Mouse (Mus musculus) right cerebral cortex, postnatal 25 days (tissue): Measurements from ENCODE around the gene Cep112.
"Not testable (repeated sequence)": the region's sequence is repeated elsewhere in the genome, so short reads cannot be mapped to it uniquely, and the experiment has no call there.

Source experiments
- DNase-seq: peaks from one replicate; pipeline ENCODE4 v3.0.0; 2022

Gene Cep112

GRCm38 (mm10) chr11:108809626-108810025 is 384.6 kb downstream of the Cep112 start:
- DNase-seq = no peak

- no peak for DNase-seq
These were observed 396.8 kb downstream of the Cep112 start for GRCm38 (mm10) chr11:108821771-108822170.

- no peak for DNase-seq
These were observed 397.3 kb downstream of the Cep112 start for GRCm38 (mm10) chr11:108822257-108822656.

- DNase-seq = no peak
These were observed 402.3 kb downstream of the Cep112 start for GRCm38 (mm10) chr11:108827321-108827720.

- DNase-seq = no peak
These were observed 403.5 kb downstream of the Cep112 start for GRCm38 (mm10) chr11:108828374-108829025.

GRCm38 (mm10) chr11:108836706-108837105 is 411.7 kb downstream of the Cep112 start:
- DNase-seq = no peak

GRCm38 (mm10) chr11:108840195-108840594 is 415.2 kb downstream of the Cep112 start:
- DNase-seq = no peak

GRCm38 (mm10) chr11:108842765-108843164 is 417.8 kb downstream of the Cep112 start:
- DNase-seq = no peak

- DNase-seq = no peak
These were observed 421.0 kb downstream of the Cep112 start for GRCm38 (mm10) chr11:108845971-108846370.

GRCm38 (mm10) chr11:108846479-108846878 is 421.5 kb downstream of the Cep112 start:
- DNase-seq = no peak

- no peak for DNase-seq
These were observed 426.8 kb downstream of the Cep112 start for GRCm38 (mm10) chr11:108851771-108852170.

GRCm38 (mm10) chr11:108857254-108857653 is 432.3 kb downstream of the Cep112 start:
- DNase-seq = no peak

- peak; percentile 63 for DNase-seq
These were observed 432.8 kb downstream of the Cep112 start for GRCm38 (mm10) chr11:108857678-108858338.

GRCm38 (mm10) chr11:108858339-108858804 is 433.4 kb downstream of the Cep112 start:
- peak; percentile 7 for DNase-seq

- no peak for DNase-seq
These were observed 433.9 kb downstream of the Cep112 start for GRCm38 (mm10) chr11:108858846-108859245.

- no peak for DNase-seq
These were observed 437.4 kb downstream of the Cep112 start for GRCm38 (mm10) chr11:108862360-108862759.

GRCm38 (mm10) chr11:108865746-108866145 is 440.8 kb downstream of the Cep112 start:
- no peak for DNase-seq

GRCm38 (mm10) chr11:108867538-108867937 is 442.5 kb downstream of the Cep112 start:
- DNase-seq = no peak

GRCm38 (mm10) chr11:108871284-108871683 is 446.3 kb downstream of the Cep112 start:
- DNase-seq = not testable (repeated sequence)

GRCm38 (mm10) chr11:108871748-108872147 is 446.8 kb downstream of the Cep112 start:
- no peak for DNase-seq

- no peak for DNase-seq
These were observed 451.7 kb downstream of the Cep112 start for GRCm38 (mm10) chr11:108876633-108877205.

- DNase-seq = no peak
These were observed 452.5 kb downstream of the Cep112 start for GRCm38 (mm10) chr11:108877520-108877919.

GRCm38 (mm10) chr11:108880546-108880945 is 455.6 kb downstream of the Cep112 start:
- no peak for DNase-seq

- DNase-seq = no peak
These were observed 456.7 kb downstream of the Cep112 start for GRCm38 (mm10) chr11:108881662-108882061.
